Mouse (Mus musculus) neural tube, embryonic 14.5 days (tissue): Measurements from ENCODE around the gene Inca1. TPM values are rescaled to one million over a fixed set of nuclear protein-coding genes. Genes with fewer than 3 reads are reported as not detected.

Experiments
- ATAC-seq: fragments of 200-750 bp; cut with Nextera tagmentation; 2 replicates; pipeline ENCODE4 v1.8.0; 2017; ENCODE audit warnings: low read depth, mild to moderate bottlenecking, moderate TSS enrichment, moderate library complexity
- H3K27ac ChIP-seq: fragments of 300-500 bp; sonication (generic); 2 replicates; pipeline ENCODE4 v1.5.1; 2014; ENCODE audit warnings: low read depth, mild to moderate bottlenecking, control low read depth, low read length, moderate library complexity, mixed read lengths
- H3K27me3 ChIP-seq: fragments of 300-500 bp; sonication (generic); 2 replicates; pipeline ENCODE4 v1.6.1; 2014; ENCODE audit warnings: low read length; ENCODE audit not compliant: control insufficient read depth, insufficient read depth
- H3K36me3 ChIP-seq: fragments of 300-500 bp; sonication (generic); 2 replicates; pipeline ENCODE4 v1.6.1; 2014; ENCODE audit warnings: low read length, mixed read lengths; ENCODE audit not compliant: control insufficient read depth, insufficient read depth
- H3K4me1 ChIP-seq: fragments of 300-500 bp; sonication (generic); 2 replicates; pipeline ENCODE4 v1.6.1; 2014; ENCODE audit warnings: low read length; ENCODE audit not compliant: control insufficient read depth, insufficient read depth
- H3K4me2 ChIP-seq: fragments of 300-500 bp; sonication (generic); 2 replicates; pipeline ENCODE4 v1.6.1; 2014; ENCODE audit warnings: mild to moderate bottlenecking, low read depth, low read length, control low read depth
- H3K4me3 ChIP-seq: fragments of 300-500 bp; sonication (generic); 2 replicates; pipeline ENCODE4 v1.5.1; 2014; ENCODE audit warnings: low read depth, low read length, control low read depth, mixed read lengths
- H3K9ac ChIP-seq: fragments of 300-500 bp; sonication (generic); replicated peaks from 2 replicates; pipeline ENCODE4 v1.6.1; 2014; ENCODE audit warnings: low read depth, mild to moderate bottlenecking, control low read depth, low read length, mixed read lengths
- H3K9me3 ChIP-seq: fragments of 300-500 bp; sonication (generic); 2 replicates; pipeline ENCODE4 v1.6.1; 2016; ENCODE audit warnings: low read length; ENCODE audit not compliant: control insufficient read depth
- WGBS: fragments of 180-500 bp; shearing (Covaris S2); extraction: QIAGEN DNeasy Blood & Tissue Kit; methylation state at CpG from one replicate; pipeline ENCODE4 v1.1.7; 2014; 5-methylcytosine and 5-hydroxymethylcytosine counted together
- polyA plus RNA-seq: library from polyadenylated mRNA; unstranded; fragments of >200 nt; fragmentation: Nextera tagmentation; extraction: Ambion mirVana; gene quantifications from 2 replicates; pipeline ENCODE4 v1.2.1, GENCODE M21; 2014

Gene Inca1
- polyA plus RNA-seq, 1 experiment from 2014 or later: 1.4 TPM

DNA sequence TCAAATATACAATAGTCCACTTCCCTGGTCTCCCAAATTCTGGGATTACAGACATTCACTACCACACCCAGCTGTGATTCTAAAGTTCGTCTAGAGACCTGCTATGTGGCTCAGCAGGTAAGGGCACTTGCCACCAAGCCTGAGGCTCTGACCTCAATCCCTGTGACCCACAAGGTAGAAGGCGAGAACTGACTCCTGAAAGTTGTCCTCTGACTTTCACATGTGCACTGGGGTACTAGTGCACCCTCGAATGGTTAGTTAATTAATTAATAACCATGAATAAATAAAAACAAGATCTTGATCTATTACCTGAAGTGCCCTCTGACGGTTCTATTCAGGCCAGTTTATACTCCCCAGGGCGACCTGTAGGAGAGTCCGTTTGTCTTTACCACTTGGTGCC is 13.3 kb upstream of the Inca1 start:
- H3K36me3 ChIP-seq: peaks cover 35% of the 10 kb centered on the region
- no peak overlapping the region for H3K9ac ChIP-seq

DNA sequence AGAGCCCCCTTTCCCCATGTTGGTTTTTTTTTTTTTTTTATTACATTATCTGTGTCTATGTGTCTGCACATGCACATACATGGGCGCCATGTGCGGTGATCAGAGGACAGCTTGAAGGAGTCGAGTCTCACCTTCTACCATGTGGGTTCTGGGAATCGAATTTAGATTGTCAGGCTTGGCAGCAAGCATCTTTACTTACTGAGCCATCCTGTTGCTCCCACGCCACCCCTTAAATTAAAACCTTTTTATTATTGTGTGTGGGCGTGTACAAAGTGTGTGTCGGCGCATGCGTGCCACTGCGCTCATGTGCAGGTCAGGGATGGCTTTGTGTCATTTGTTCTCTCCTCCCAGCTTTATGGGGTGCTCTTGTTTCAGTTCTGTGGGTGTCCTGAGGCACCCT is 11.1 kb upstream of the Inca1 start:
- Histone ChIP-seq H3K4me2 (no peak overlapping the region), H3K4me1 (no peaks in the 10 kb centered on the region), H3K9ac (no peak overlapping the region), H3K27ac (no peak overlapping the region), H3K4me3 (no peak overlapping the region), H3K9me3 (no peaks in the 10 kb centered on the region), H3K27me3 (no peaks in the 10 kb centered on the region), H3K36me3 (peaks cover 46% of the 10 kb centered on the region)
- 93% methylated on average over 10 of the region's 10 CpGs for WGBS
- no peak for ATAC-seq

More for the DNA sequence above, 13.3 kb upstream of the Inca1 start:
- no peak overlapping the region for H3K4me3 ChIP-seq
- no peak for ATAC-seq
- H3K27me3 ChIP-seq: no peaks in the 10 kb centered on the region
- no peaks in the 10 kb centered on the region for H3K9me3 ChIP-seq
- 90% methylated on average over 6 of the region's 6 CpGs for WGBS
- H3K4me1 ChIP-seq: no peaks in the 10 kb centered on the region
- H3K4me2 ChIP-seq: no peak overlapping the region
- H3K27ac ChIP-seq: no peak overlapping the region

DNA sequence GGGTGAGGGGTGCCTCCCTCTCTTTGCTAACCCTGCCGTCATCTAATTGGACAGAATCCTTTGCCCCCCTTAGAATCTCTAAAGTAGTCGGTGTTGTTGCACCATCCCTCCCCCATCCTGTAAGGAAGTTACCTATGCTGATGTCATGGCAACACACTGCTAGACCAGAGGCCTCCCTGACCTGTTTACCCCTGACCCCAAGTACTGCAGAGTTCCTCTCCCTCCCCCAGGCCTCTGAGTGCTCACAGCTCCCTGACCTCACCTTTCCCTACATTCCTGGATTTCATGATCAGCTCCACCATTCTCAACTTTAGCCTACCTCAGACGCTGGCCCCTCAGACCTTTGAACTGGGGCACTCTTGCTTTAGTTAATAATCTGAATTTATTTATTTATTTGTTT is 6.2 kb upstream of the Inca1 start:
- no peak overlapping the region for H3K9ac ChIP-seq
- WGBS: 98% methylated on average over 3 of the region's 3 CpGs
- no peak overlapping the region for H3K27ac ChIP-seq
- ATAC-seq: no peak
- no peaks in the 10 kb centered on the region for H3K27me3 ChIP-seq
- H3K4me1 ChIP-seq: peaks cover 7% of the 10 kb centered on the region
- H3K4me2 ChIP-seq: no peak overlapping the region
- no peaks in the 10 kb centered on the region for H3K9me3 ChIP-seq
- peaks cover 55% of the 10 kb centered on the region for H3K36me3 ChIP-seq
- H3K4me3 ChIP-seq: no peak overlapping the region

DNA sequence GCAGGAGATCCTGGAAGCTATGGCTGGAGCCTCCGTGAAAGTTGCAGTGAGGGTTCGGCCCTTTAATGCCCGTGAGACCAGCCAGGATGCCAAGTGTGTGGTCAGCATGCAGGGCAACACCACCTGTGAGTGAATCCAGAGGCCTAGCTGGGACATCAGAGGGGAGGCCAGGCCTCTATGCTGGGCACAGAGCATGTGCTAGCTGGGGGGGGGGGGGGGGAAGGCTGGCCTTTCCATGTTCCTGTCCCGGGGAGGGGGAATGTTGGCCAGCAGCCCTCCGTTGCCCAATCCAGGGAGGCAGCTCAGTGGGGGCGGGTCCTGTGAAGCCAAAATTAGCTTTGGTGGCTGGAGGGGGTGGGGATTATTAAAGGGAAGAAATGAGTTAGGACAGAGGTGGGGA is 2.8 kb upstream of the Inca1 start:
- Histone ChIP-seq H3K36me3 (peaks cover 28% of the 10 kb centered on the region), H3K4me2 (no peak overlapping the region), H3K9ac (0 out of 2 replicates have a peak overlapping the region, but pooled peaks have one; percentile 7), H3K9me3 (no peaks in the 10 kb centered on the region), H3K27me3 (0 out of 2 replicates have a peak, but pooled peaks cover 2% of the 10 kb centered on the region), H3K4me3 (no peak overlapping the region), H3K4me1 (peaks cover 10% of the 10 kb centered on the region), H3K27ac (no peak overlapping the region)
- WGBS: 89% methylated on average over 6 of the region's 6 CpGs
- ATAC-seq: no peak

DNA sequence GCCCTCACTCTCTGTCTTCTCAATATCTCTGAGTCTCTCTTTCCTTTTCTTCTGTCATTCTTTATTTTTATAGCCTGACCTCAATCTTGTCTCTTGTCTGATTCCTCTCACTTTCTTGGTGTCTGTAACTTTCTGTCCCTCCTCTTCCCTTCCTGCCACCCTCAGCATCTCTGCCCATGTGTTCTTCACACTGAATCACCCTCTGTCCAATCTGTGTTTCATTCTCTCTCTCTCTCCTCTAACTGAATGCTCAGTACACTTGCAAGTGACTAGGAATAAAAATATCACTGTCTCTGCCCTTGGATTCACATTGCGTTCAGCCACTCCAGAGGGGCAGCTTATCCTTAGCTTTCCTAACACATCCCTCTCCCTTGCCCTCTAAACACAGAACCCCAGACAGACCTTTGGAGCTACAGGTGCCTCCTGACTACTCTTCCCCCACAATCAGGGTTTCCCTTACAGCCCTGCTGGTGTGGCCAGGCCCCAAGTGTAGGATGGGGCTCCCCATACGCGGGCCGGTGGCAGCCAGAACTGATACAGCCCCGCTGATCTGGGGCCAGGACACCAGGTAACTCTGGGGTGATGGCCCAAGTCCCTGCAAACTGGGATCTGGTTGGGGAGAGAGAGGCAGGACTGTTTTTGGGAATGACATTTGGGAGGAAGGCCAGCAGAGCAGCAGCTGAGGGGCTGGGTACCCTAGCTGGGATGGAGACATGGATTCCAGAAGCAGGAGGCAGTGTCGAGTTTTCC is 2.2 kb upstream of the Inca1 start:
- Histone ChIP-seq H3K9me3 (no peaks in the 10 kb centered on the region), H3K27ac (no peak overlapping the region), H3K36me3 (peaks cover 28% of the 10 kb centered on the region), H3K9ac (no peak overlapping the region), H3K4me2 (peak overlapping the region; percentile 69; the same call in 1 of the 2 replicates), H3K27me3 (0 out of 2 replicates have a peak, but pooled peaks cover 2% of the 10 kb centered on the region), H3K4me1 (peaks cover 10% of the 10 kb centered on the region), H3K4me3 (no peak overlapping the region; the same call in 1 of the 2 replicates)
- ATAC-seq: no peak
- 87% methylated on average over 6 of the region's 6 CpGs for WGBS

DNA sequence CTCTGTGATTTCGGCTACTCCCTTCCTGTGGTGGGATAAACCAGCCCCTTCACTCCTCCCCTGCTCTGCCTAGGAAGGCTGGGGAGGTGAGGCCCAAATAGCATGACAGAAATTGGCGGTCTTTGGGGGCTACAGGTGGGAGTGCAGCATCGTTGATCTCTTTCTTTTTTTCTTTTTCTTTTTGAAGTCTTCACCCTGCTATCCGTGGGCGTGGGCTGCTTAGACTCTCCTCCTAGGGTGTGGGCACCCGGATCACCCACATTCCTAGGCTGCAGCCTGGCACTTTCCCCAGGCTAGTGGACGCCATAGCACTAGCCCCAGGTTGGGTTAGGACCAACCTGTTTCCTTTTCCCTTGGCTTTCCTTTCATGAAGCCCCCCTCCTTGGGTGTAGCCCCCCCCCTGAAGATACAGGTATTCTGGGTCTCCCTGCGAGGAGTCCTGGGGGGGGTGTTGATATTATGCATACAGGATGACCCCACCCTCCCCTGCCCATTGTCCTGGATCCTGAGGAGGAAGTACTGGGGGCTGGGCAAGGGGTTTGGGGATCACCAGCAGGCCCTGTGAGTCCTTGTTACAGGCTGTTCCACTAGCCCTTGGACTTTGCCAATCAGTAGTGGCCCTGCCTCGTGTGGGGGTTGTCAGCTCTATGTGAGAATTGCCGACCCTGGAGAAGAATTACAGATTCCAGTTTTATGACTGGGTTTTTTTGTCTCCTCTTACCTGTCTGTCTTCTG is 1.4 kb upstream of the Inca1 start:
- ATAC-seq: no peak
- Histone ChIP-seq H3K9me3 (no peaks in the 10 kb centered on the region), H3K27me3 (0 out of 2 replicates have a peak, but pooled peaks cover 2% of the 10 kb centered on the region), H3K9ac (peak overlapping the region; percentile 72), H3K4me1 (peaks cover 10% of the 10 kb centered on the region), H3K27ac (no peak overlapping the region), H3K36me3 (peaks cover 20% of the 10 kb centered on the region), H3K4me2 (peak overlapping the region; percentile 69), H3K4me3 (peak overlapping the region; percentile 94)
- 8% methylated on average over 10 of the region's 10 CpGs for WGBS

DNA sequence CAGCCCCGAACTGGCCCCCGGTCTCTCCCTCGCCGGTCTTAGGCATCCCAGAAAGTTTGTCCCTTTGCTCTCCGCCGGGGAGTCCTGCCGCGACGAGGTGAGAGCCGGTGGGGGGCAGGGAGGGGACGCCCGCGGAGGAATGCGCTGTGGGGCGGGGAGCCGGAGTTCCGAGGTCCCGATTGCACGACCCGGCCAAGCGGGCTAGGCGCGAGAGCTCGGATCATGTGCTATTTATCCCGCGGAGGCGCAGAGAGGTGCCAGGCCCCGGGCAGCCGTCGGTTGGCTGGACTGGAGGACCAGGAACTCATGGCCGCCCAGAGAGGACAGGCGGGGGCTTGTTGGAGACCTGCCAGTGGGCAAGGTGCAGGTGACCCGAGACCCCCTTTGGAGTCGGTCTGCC is 658 bp upstream of the Inca1 start:
- Histone ChIP-seq H3K36me3 (peaks cover 13% of the 10 kb centered on the region; the same call in 1 of the 2 replicates), H3K4me3 (peak overlapping the region; percentile 94), H3K9ac (peak overlapping the region; percentile 72), H3K9me3 (no peaks in the 10 kb centered on the region), H3K27me3 (0 out of 2 replicates have a peak, but pooled peaks cover 2% of the 10 kb centered on the region), H3K27ac (peak overlapping the region; percentile 86; the same call in 1 of the 2 replicates), H3K4me1 (peaks cover 10% of the 10 kb centered on the region), H3K4me2 (peak overlapping the region; percentile 69)
- WGBS: under 1% methylated on average over 33 of the region's 34 CpGs
- ATAC-seq: peak; percentile 52

DNA sequence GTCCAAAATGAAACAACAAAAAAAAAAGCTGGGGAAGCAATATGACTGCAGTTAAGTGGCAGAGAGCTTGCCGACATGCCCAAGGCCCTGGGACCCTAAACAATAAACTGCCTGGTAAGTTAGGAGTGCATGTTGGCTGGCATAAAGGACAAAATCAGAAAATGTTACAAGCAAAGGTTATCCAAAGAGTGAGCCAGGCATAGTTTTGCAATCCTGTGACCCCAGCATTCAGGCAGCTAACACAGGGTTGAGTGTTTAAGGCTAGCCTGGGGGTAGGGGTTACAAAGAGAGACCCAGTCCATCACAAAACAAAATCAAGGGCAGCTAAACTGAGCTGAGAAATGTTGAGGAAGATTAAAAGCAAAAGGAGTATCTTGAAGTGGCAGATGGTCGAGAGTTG is 904 bp downstream of the Inca1 start:
- H3K4me1 ChIP-seq: peaks cover 10% of the 10 kb centered on the region
- no peak overlapping the region for H3K27ac ChIP-seq
- no peak overlapping the region for H3K4me2 ChIP-seq
- no peaks in the 10 kb centered on the region for H3K36me3 ChIP-seq
- 0 out of 2 replicates have a peak, but pooled peaks cover 2% of the 10 kb centered on the region for H3K27me3 ChIP-seq
- H3K9ac ChIP-seq: no peak overlapping the region
- WGBS: 74% methylated on average over 2 of the region's 2 CpGs
- ATAC-seq: no peak
- H3K9me3 ChIP-seq: no peaks in the 10 kb centered on the region
- H3K4me3 ChIP-seq: no peak overlapping the region

DNA sequence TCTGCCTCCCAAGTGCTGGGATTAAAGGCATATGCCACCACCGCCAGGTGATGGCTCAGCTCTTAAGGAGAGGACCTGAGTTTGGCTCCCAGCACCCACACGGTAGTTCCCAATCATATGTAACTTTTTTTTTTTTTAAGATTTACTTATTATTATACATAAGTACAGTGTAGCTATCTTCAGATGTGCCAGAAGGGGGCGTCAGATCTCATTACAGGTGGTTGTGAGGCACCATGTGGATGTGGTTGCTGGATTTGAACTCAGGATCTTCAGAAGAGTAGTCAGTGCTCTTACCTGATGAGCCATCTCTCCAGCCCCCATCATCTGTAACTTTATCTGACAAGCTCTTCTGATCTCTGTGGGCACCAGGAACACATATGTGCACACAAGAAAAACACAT is 2.6 kb downstream of the Inca1 start:
- H3K4me2 ChIP-seq: no peak overlapping the region
- no peak overlapping the region for H3K9ac ChIP-seq
- 74% methylated on average over 3 of the region's 3 CpGs for WGBS
- H3K9me3 ChIP-seq: no peaks in the 10 kb centered on the region
- peaks cover 10% of the 10 kb centered on the region for H3K4me1 ChIP-seq
- H3K27ac ChIP-seq: no peak overlapping the region
- no peak overlapping the region for H3K4me3 ChIP-seq
- ATAC-seq: no peak
- 0 out of 2 replicates have a peak, but pooled peaks cover 2% of the 10 kb centered on the region for H3K27me3 ChIP-seq
- no peaks in the 10 kb centered on the region for H3K36me3 ChIP-seq
